Mouse (Mus musculus): Measurements from ENCODE around the gene 2610507B11Rik.

- TF ChIP-seq CTCF (IDR thresholded peaks at IDR 0.05) (no peak), EP300 (IDR thresholded peaks at IDR 0.05) (no peak)
Measured at GRCm38 (mm10) chr11:78240193-78240857, 21.2 kb upstream of the 2610507B11Rik start.
